Mouse (Mus musculus) liver, adult 2 months (tissue): ENCODE measurements at regions not wholly inside any gene's neighbourhood (a gene's known extent, or its start where the extent isn't known, plus 50 kb on each side); places are given as distances from the start of the nearest gene placed in this dataset.
"Not testable (repeated sequence)": the region's sequence is repeated elsewhere in the genome, so short reads cannot be mapped to it uniquely, and the experiment has no call there.

ENCODE experiments used
- DNase-seq: peaks from one replicate; pipeline ENCODE4 v3.0.0-alpha.2; 2011; ENCODE audit warnings: low read depth, low spot score; ENCODE audit errors: extremely low read depth
- H3K27ac ChIP-seq: fragments of 200-500 bp; replicated peaks from 2 replicates; pipeline ENCODE4 v1.5.1; 2012; ENCODE audit warnings: low read depth, mild to moderate bottlenecking, control low read depth, inconsistent platforms, low read length; ENCODE audit not compliant: insufficient read depth
- H3K27me3 ChIP-seq: fragments of 200-500 bp; 2 replicates; pipeline ENCODE4 v1.6.1; 2012; ENCODE audit warnings: mild to moderate bottlenecking, moderate library complexity, low read length, inconsistent platforms; ENCODE audit not compliant: control insufficient read depth, insufficient read depth
- H3K36me3 ChIP-seq: fragments of 200-500 bp; 2 replicates; pipeline ENCODE4 v1.6.1; 2012; ENCODE audit warnings: low read length, inconsistent platforms; ENCODE audit not compliant: control insufficient read depth, insufficient read depth
- H3K4me1 ChIP-seq: fragments of 200-500 bp; 2 replicates; pipeline ENCODE4 v1.6.1; 2011; ENCODE audit warnings: low read length; ENCODE audit not compliant: control insufficient read depth, insufficient read depth
- H3K4me3 ChIP-seq: fragments of 200-500 bp; 2 replicates; pipeline ENCODE4 v1.5.1; 2011; ENCODE audit warnings: low read depth, mild to moderate bottlenecking, control low read depth, low read length, moderate library complexity; ENCODE audit not compliant: insufficient read depth
- H3K79me2 ChIP-seq: fragments of 200-500 bp; 2 replicates; pipeline ENCODE4 v1.6.1; 2012; ENCODE audit warnings: inconsistent platforms, mild to moderate bottlenecking, low read length, moderate library complexity; ENCODE audit not compliant: control insufficient read depth, insufficient read depth
- H3K9ac ChIP-seq: fragments of 200-500 bp; 2 replicates; pipeline ENCODE4 v1.6.1; 2012; ENCODE audit warnings: low read depth, mild to moderate bottlenecking, control low read depth, inconsistent platforms, low read length
- CTCF ChIP-seq: fragments of 200-500 bp; IDR thresholded peaks from 2 replicates; pipeline ENCODE4 v1.5.1; 2011; ENCODE audit warnings: low read depth, low read length, control low read depth
- POLR2A ChIP-seq: fragments of 200-500 bp; IDR thresholded peaks from 2 replicates; pipeline ENCODE4 v1.6.1; 2011; ENCODE audit warnings: low read length, control low read depth; ENCODE audit not compliant: insufficient read depth; ENCODE audit errors: extremely low read depth
- WGBS: fragments of 180-500 bp; shearing (Covaris S2); methylation state at CpG from one replicate; pipeline ENCODE4 v1.1.7; 2018; 5-methylcytosine and 5-hydroxymethylcytosine counted together

DNA sequence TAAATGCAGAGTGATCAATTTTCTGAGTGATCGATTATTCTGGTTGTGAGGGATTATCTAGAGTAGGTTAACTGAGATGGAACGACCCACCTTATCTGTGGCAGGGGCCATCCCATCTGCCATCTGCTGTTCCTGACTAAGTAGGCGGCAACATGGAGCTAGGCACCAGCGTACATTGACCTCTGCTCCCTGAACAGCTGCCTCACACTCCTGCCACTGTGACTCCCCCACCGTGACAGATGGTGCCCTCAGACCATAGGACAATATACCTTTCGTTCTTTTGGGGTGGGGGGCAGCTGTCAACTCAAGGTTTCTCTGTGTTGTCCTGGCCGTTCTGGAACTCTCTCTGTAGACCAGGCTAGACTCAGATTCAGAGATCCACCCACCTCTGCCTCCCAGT, 262.7 kb downstream of the Prex1 start:
- no peaks in the 10 kb centered on the region for H3K36me3 ChIP-seq
- no peaks in the 10 kb centered on the region for H3K27me3 ChIP-seq
- no peak for TF ChIP-seq POLR2A
- H3K79me2 ChIP-seq: no peaks in the 10 kb centered on the region
- H3K27ac ChIP-seq: no peak overlapping the region
- no peak for DNase-seq
- WGBS: 81% methylated on average over 7 of the region's 7 CpGs
- peaks cover 4% of the 10 kb centered on the region; the same call in 1 of the 2 replicates for H3K4me1 ChIP-seq
- no peak overlapping the region for H3K9ac ChIP-seq
- no peak overlapping the region for H3K4me3 ChIP-seq

DNA sequence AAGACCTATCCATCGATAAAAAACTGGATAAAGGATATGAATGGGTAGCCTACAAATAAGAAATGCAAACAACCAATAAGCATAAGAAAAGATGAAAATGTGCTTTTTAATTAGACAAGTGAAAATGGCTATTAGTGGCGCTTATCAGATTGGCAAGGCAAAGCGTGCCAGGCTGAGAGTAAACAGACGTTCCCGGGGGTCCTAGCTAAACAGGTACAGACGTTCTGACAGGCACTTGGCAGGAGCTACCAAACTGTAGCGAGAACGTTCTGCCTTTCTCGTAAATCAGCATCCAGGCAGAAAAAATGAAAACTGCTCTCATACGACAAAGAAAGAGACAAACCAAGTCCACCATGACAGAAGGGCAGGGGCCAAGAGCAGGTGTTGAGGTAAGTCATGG, 263.3 kb downstream of the Prex1 start:
- TF ChIP-seq POLR2A (no peak), CTCF (no peak)
- H3K27me3 ChIP-seq: no peaks in the 10 kb centered on the region
- H3K4me1 ChIP-seq: peaks cover 4% of the 10 kb centered on the region; the same call in 1 of the 2 replicates
- 90% methylated on average over 10 of the region's 10 CpGs for WGBS
- no peak for DNase-seq
- no peak overlapping the region for H3K27ac ChIP-seq
- no peak overlapping the region for H3K4me3 ChIP-seq
- no peak overlapping the region for H3K9ac ChIP-seq
- no peaks in the 10 kb centered on the region for H3K36me3 ChIP-seq
- no peaks in the 10 kb centered on the region for H3K79me2 ChIP-seq

GRCm38 (mm10) chr2:166448724-166449123, 264.9 kb downstream of the Prex1 start:
- no peak for TF ChIP-seq CTCF
- TF ChIP-seq POLR2A: no peak
- DNase-seq: peak; percentile 5
- Histone ChIP-seq H3K9ac (no peak overlapping the region), H3K27me3 (no peaks in the 10 kb centered on the region), H3K79me2 (no peaks in the 10 kb centered on the region), H3K4me3 (peak overlapping the region; percentile 13; the same call in 1 of the 2 replicates), H3K36me3 (no peaks in the 10 kb centered on the region), H3K27ac (no peak overlapping the region), H3K4me1 (peaks cover 4% of the 10 kb centered on the region; the same call in 1 of the 2 replicates)
- 71% methylated on average over 13 of the region's 13 CpGs for WGBS

DNA sequence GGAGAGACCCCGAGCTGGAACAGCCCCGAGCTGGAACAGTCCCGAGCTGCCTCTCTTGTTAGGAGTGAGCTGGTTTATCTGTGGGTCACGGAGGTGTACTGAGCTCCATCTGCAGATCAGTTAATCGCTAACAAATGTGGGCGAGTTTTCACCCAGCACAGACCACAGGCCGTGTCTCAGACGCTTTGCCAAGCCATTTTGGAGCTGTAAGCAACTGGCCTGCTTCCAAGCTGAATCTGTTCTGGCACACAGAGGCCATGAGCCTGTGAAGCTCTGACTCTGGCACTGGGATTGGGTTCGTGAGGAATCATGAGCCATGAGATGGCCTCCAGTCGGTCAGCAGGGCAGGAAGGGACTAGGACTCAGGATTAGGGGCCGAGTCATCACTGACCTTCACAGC, 265.5 kb downstream of the Prex1 start:
- Histone ChIP-seq H3K9ac (peak overlapping the region; percentile 23; the same call in 1 of the 2 replicates), H3K4me1 (peaks cover 4% of the 10 kb centered on the region; the same call in 1 of the 2 replicates), H3K27me3 (no peaks in the 10 kb centered on the region), H3K27ac (peak overlapping the region; percentile 3), H3K79me2 (no peaks in the 10 kb centered on the region), H3K36me3 (no peaks in the 10 kb centered on the region), H3K4me3 (0 out of 2 replicates have a peak overlapping the region, but pooled peaks have one; percentile 13)
- 13% methylated on average over 11 of the region's 11 CpGs for WGBS
- TF ChIP-seq POLR2A (no peak), CTCF (no peak)
- peak; percentile 75 for DNase-seq

DNA sequence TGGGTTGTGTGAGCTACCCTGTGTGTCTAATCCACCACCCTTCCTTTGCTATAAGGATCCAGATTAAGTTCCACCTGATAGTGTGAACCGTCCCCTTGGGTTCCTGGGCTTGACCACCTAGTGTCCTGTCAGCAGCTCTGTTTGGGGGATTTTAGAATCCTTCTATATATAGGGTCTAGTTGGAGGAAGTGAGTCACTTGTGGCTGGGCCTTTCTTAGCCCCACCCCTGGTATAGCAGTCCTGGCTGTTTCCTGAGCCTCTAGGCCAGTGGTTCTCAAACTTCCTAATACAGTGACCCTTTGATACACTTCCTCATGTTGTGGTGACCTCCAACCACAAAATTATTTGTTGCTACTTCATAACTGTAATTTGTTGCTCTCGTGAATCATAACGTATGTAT, 267.1 kb downstream of the Prex1 start:
- TF ChIP-seq POLR2A (no peak), CTCF (no peak)
- no peaks in the 10 kb centered on the region for H3K36me3 ChIP-seq
- WGBS: 77% methylated on average over 3 of the region's 3 CpGs
- no peaks in the 10 kb centered on the region for H3K79me2 ChIP-seq
- no peaks in the 10 kb centered on the region for H3K27me3 ChIP-seq
- peak overlapping the region; percentile 65 for H3K27ac ChIP-seq
- no peak overlapping the region for H3K9ac ChIP-seq
- H3K4me1 ChIP-seq: peaks cover 4% of the 10 kb centered on the region; the same call in 1 of the 2 replicates
- no peak overlapping the region for H3K4me3 ChIP-seq
- peak; percentile 45 for DNase-seq

GRCm38 (mm10) chr2:166445824-166446223, 267.8 kb downstream of the Prex1 start:
- DNase-seq, H3K4me3 ChIP-seq, H3K27ac ChIP-seq, H3K79me2 ChIP-seq, H3K36me3 ChIP-seq, H3K9ac ChIP-seq, H3K27me3 ChIP-seq, H3K4me1 ChIP-seq: not testable (repeated sequence)
- WGBS: 73% methylated on average over 7 of the region's 7 CpGs
